Mouse (Mus musculus) thymus, adult 2 months (tissue): ENCODE results near the gene Nr5a2. TPM values are rescaled to one million over a fixed set of nuclear protein-coding genes. Genes with fewer than 3 reads are reported as not detected.

Experiments
- DNase-seq: peaks from one replicate; pipeline ENCODE4 v3.0.0; 2021
- H3K27ac ChIP-seq: fragments of 200-500 bp; 2 replicates; pipeline ENCODE4 v1.5.1; 2012; ENCODE audit warnings: low read length, control low read depth; ENCODE audit not compliant: control insufficient read depth, insufficient read depth
- H3K27me3 ChIP-seq: fragments of 200-500 bp; 2 replicates; pipeline ENCODE4 v1.6.1; 2012; ENCODE audit warnings: mild to moderate bottlenecking, low read length, moderate library complexity, mixed read lengths; ENCODE audit not compliant: control insufficient read depth, insufficient read depth
- H3K36me3 ChIP-seq: fragments of 200-500 bp; 2 replicates; pipeline ENCODE4 v1.6.1; 2012; ENCODE audit warnings: mild to moderate bottlenecking, low read length, moderate library complexity; ENCODE audit not compliant: control insufficient read depth, insufficient read depth
- H3K4me1 ChIP-seq: fragments of 200-500 bp; replicated peaks from 2 replicates; pipeline ENCODE4 v1.6.1; 2012; ENCODE audit warnings: low read length; ENCODE audit not compliant: control insufficient read depth, insufficient read depth
- H3K4me3 ChIP-seq: fragments of 200-500 bp; 2 replicates; pipeline ENCODE4 v1.5.1; 2012; ENCODE audit warnings: mild to moderate bottlenecking, low read length, control low read depth, moderate library complexity; ENCODE audit not compliant: control insufficient read depth, insufficient read depth
- CTCF ChIP-seq: fragments of 200-500 bp; IDR thresholded peaks from 2 replicates; pipeline ENCODE4 v1.5.1; 2012; ENCODE audit warnings: mild to moderate bottlenecking, control low read depth, low read length, moderate library complexity, borderline replicate concordance; ENCODE audit not compliant: control insufficient read depth, poor library complexity, insufficient read depth; ENCODE audit errors: extremely low read depth
- POLR2A ChIP-seq: fragments of 200-500 bp; IDR thresholded peaks from 2 replicates; pipeline ENCODE4 v1.6.1; 2012; ENCODE audit warnings: mild to moderate bottlenecking, low read length, control low read depth, moderate library complexity; ENCODE audit not compliant: control insufficient read depth, poor library complexity, insufficient read depth; ENCODE audit errors: extremely low read depth
- WGBS: fragments of 180-500 bp; shearing (Covaris S2); methylation state at CpG from one replicate; pipeline ENCODE4 v1.1.7; 2018; 5-methylcytosine and 5-hydroxymethylcytosine counted together
- polyA plus RNA-seq: library from polyadenylated mRNA; depleted of rRNA; stranded (reverse); fragments of >200 nt; gene quantifications from 2 replicates; pipeline ENCODE4 v1.2.3, GENCODE M21; 2012

Gene Nr5a2
- polyA plus RNA-seq, 1 experiment: 0.22 TPM

DNA sequence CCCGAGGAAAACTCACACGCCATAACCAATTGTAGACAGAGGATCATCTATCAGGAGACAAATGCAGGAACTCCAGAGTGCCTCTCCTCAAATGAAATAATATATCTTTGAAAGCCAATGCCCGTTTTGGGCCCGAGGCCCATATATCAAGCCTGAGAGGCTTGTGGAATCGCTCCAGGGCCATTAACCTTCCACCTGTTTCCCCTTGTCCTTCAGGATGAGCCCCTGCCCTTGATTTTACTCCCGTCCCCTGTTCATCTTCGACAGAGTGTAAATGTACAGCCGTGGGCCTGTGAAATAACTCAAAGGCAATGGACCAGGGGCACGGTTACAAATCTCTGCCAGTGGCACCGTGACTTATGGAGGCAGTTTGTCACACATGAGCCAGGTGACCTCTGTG is 48.3 kb downstream of the Nr5a2 start:
- DNase-seq: no peak
- Histone ChIP-seq H3K4me1 (no peaks in the 10 kb centered on the region), H3K27ac (no peak overlapping the region), H3K27me3 (peaks cover 2% of the 10 kb centered on the region; the same call in 1 of the 2 replicates), H3K4me3 (no peak overlapping the region), H3K36me3 (no peaks in the 10 kb centered on the region)
- 88% methylated on average over 10 of the region's 10 CpGs for WGBS
- TF ChIP-seq POLR2A: no peak
- no peak for TF ChIP-seq CTCF

DNA sequence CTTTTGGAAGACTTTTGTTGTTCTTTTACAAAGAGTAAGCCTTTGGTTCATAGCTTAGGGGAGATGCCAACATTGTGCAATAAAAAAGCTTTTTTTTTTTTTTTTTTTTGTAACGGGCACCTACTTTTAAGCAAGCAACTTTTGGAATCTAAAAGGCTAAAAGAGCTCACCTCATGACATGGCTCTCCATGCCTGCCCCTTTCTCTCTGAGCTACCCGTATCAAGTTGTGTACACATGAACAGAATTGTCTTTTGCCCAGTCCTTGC is 48.7 kb downstream of the Nr5a2 start:
- H3K27me3 ChIP-seq: peaks cover 2% of the 10 kb centered on the region; the same call in 1 of the 2 replicates
- TF ChIP-seq POLR2A (no peak), CTCF (no peak)
- H3K36me3 ChIP-seq: no peaks in the 10 kb centered on the region
- H3K4me3 ChIP-seq: no peak overlapping the region
- no peaks in the 10 kb centered on the region for H3K4me1 ChIP-seq
- WGBS: 86% methylated on average over 2 of the region's 2 CpGs
- DNase-seq: no peak
- no peak overlapping the region for H3K27ac ChIP-seq

DNA sequence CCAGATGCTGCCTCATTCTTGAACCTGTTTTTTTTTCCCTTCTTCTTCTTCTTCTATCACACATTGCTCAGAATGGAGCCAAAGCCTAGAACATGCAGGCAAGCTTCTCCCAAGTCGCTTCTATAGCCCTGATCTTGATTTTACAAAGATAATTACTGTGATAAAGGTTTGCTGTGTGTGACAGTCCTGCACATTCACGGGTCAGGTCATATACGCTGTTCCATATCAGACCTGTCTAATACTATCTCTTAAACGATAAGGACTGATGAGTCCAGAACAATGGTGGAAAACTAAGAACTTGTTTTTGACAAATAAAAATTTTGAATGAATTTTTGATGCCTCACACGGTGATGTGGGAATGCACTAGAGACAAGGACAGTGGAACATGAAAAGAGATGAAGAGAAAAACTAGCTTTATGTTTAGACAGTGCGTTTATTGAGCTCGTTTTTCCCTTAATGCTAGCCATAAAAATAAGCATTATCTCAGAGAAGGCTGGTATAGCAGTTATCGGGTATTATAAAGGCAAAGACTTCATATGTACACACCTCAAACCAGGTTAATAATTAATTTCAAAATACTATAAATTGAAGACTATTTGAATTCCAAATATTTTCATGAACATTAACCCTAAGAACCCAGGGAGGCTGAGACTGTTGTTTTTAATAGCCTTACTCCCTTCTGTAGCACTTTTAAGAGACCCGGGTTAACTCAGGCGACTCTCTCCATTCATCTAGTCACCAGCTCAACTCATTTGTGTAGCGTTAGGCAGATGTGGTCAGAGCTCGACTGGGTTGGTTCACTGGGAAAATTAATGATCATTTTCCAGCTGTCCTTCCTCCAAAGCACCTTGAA is 49.3 kb downstream of the Nr5a2 start:
- no peaks in the 10 kb centered on the region for H3K36me3 ChIP-seq
- 91% methylated on average over 12 of the region's 12 CpGs for WGBS
- no peaks in the 10 kb centered on the region for H3K4me1 ChIP-seq
- no peak for DNase-seq
- H3K4me3 ChIP-seq: no peak overlapping the region
- no peak overlapping the region for H3K27ac ChIP-seq
- peaks cover under 1% of the 10 kb centered on the region; the same call in 1 of the 2 replicates for H3K27me3 ChIP-seq
- no peak for TF ChIP-seq CTCF
- no peak for TF ChIP-seq POLR2A

DNA sequence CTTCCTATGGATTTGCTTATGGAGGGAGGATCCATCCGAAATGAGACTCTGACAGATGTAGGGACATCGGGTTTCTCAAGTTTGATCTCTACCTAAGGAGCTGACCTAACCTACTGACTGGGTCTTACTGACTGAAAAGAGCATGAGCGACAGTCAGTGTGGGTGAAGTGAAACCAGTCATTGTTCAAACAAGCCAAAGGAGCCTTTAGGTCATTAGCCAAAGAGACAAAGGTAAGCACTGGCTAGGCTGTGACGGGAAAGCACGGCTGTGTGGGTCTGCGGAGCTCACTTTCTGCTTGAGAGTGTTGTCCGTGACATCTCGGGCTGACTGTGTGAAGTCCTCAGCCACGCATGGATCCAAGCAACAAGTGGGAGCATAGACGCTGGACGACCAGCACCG is 50.1 kb downstream of the Nr5a2 start:
- Histone ChIP-seq H3K4me1 (no peaks in the 10 kb centered on the region), H3K4me3 (no peak overlapping the region), H3K27me3 (no peaks in the 10 kb centered on the region; the same call in 1 of the 2 replicates), H3K36me3 (no peaks in the 10 kb centered on the region), H3K27ac (no peak overlapping the region)
- no peak for DNase-seq
- 96% methylated on average over 12 of the region's 12 CpGs for WGBS
- TF ChIP-seq CTCF (no peak), POLR2A (no peak)

DNA sequence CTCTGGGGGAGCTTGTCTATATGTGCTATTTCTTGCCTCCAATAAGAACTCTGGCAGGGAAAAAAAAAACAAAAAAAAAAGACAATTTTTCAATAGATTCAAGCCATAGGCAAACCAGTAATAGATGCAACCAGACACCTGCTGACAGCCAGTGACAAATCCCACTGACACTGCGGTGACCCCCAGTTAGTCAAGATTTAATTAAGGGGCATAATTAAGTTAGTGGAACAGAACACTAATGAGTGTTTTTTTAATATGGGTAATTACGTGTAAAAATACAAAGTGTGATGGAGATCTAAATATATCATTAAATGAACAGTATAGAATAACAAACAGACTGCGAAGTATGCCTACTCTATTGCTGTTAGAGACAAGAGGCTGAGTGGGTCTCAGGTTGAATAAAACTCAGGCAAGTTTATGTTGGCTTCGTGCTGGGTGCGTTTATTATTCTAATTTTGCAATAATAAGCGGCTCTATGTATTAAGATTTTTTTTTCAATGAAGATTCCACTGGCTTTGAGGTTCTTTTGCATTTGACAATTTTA is 50.7 kb downstream of the Nr5a2 start:
- no peak for DNase-seq
- TF ChIP-seq POLR2A (no peak), CTCF (no peak)
- H3K27ac ChIP-seq: no peak overlapping the region
- H3K27me3 ChIP-seq: no peaks in the 10 kb centered on the region; the same call in 1 of the 2 replicates
- H3K36me3 ChIP-seq: no peaks in the 10 kb centered on the region
- H3K4me1 ChIP-seq: no peaks in the 10 kb centered on the region
- 96% methylated on average over 6 of the region's 6 CpGs for WGBS
- H3K4me3 ChIP-seq: no peak overlapping the region

DNA sequence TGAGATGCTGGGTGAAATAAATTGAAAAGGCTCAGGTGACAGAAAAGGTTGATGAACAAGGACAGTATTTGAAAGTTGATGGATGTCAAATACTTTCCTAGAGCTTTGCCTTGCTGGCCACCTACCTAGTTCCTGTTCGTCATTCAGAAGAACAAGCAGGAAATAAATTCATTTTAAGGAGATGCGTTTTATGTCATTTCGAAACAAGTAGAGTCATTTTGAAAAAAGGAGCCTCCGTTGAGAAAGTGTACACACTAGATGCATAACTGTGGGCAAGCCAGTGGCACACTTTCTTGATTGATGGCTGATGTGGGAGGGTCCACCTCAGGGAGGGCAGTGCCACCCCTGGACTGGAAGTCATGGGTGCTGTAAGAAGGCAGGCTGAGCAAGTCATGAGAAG is 62.1 kb downstream of the Nr5a2 start:
- TF ChIP-seq POLR2A (no peak), CTCF (no peak)
- no peak overlapping the region for H3K27ac ChIP-seq
- H3K4me1 ChIP-seq: no peaks in the 10 kb centered on the region
- no peak overlapping the region for H3K4me3 ChIP-seq
- no peaks in the 10 kb centered on the region for H3K27me3 ChIP-seq
- no peaks in the 10 kb centered on the region for H3K36me3 ChIP-seq
- DNase-seq: no peak
- 87% methylated on average over 4 of the region's 4 CpGs for WGBS

DNA sequence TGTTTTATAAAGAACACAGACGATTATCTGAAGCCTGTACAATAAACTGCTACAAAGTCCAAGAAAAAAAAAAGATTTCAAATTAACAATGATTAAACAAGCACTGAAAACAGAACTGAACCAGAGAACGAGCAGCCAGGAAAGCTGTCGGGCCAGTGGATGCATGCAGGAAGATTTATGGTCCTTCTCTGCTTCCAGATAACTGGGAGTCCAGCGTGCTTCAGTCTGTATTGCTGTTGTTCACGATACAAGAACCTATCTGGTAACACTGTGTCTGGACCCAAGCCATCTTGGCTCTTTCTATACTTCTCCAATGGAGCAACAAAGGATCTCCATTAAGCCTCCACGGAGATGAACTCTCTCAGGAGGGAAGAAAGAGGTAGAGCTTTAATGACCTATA is 63.9 kb downstream of the Nr5a2 start:
- no peak overlapping the region for H3K4me3 ChIP-seq
- TF ChIP-seq CTCF (no peak), POLR2A (no peak)
- DNase-seq: no peak
- WGBS: 65% methylated on average over 6 of the region's 6 CpGs
- H3K27ac ChIP-seq: no peak overlapping the region
- H3K4me1 ChIP-seq: no peaks in the 10 kb centered on the region
- H3K36me3 ChIP-seq: no peaks in the 10 kb centered on the region
- no peaks in the 10 kb centered on the region for H3K27me3 ChIP-seq
